In the genomic region with DNA sequence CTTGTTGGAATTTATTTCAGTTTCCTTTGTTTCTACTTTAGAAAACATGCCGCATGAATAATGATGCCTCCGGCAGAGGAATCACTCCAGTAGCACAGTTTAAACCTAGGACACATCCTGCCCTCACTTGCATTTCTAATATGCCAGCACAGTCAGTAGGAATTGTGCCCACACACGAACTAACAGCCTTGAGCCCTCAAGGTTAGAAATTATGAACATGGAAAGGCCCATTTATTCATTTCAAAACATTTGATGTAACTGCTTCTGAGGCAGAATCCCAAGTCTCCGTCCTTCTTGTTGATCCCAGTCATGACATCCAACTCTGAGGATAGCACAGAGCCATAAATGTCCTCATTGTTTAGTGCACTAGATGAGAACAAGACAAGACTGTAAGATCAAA, we compare ENCODE assay signal across 17 mouse cellular contexts. TPM values are rescaled to one million over a fixed set of nuclear protein-coding genes. Genes with fewer than 3 reads are reported as not detected.
DNase-seq lines count a peak whose midpoint lies in the region; ATAC-seq lines count a peak whose summit lies in the region.
"Had no signal": no experiment of that assay in that cellular context is flagged by ENCODE, and none has a peak within 500 bp of the region (broad histone marks: within the 10 kb centered on the region; RNA-seq: fewer than 3 reads in every experiment).

No protein-coding gene starts in this region.

- no peaks in the 10 kb centered on the region for H3K9me3 ChIP-seq in forebrain, embryonic 15.5 days
- no peaks in the 10 kb centered on the region for H3K9me3 ChIP-seq in forebrain, embryonic 12.5 days
- H3K9me3 ChIP-seq in midbrain, embryonic 13.5 days = no peaks in the 10 kb centered on the region
- no peaks in the 10 kb centered on the region for H3K9me3 ChIP-seq in midbrain, embryonic 11.5 days (ENCODE audit: control insufficient read depth, low read length)
- H3K9me3 ChIP-seq in midbrain, embryonic 15.5 days = no peaks in the 10 kb centered on the region
- H3K9me3 ChIP-seq: embryonic facial prominence, embryonic 13.5 days; kidney, embryonic 15.5 days; limb, embryonic 13.5 days; liver, embryonic 13.5 days had no signal

- peak overlapping the region; percentile 76; the same call in 1 of the 2 replicates for H3K4me2 ChIP-seq in forebrain, embryonic 15.5 days (replicated peaks)
- H3K4me2 ChIP-seq in forebrain, embryonic 12.5 days = no peak overlapping the region
- H3K4me2 ChIP-seq in midbrain, embryonic 13.5 days (replicated peaks) = peak overlapping the region; percentile 62; the same call in 1 of the 2 replicates
- no peak overlapping the region for H3K4me2 ChIP-seq in midbrain, embryonic 11.5 days
- peak overlapping the region; percentile 71 for H3K4me2 ChIP-seq in midbrain, embryonic 15.5 days
- H3K4me2 ChIP-seq: liver, embryonic 13.5 days had no signal

- no peak overlapping the region for H3K9ac ChIP-seq in forebrain, embryonic 15.5 days (replicated peaks)
- H3K9ac ChIP-seq in forebrain, embryonic 12.5 days = no peak overlapping the region
- H3K9ac ChIP-seq in midbrain, embryonic 13.5 days (replicated peaks) = no peak overlapping the region
- H3K9ac ChIP-seq in midbrain, embryonic 11.5 days (ENCODE audit: low read length) = no peak overlapping the region
- H3K9ac ChIP-seq in midbrain, embryonic 15.5 days = no peak overlapping the region
- H3K9ac ChIP-seq: embryonic facial prominence, embryonic 13.5 days; kidney, embryonic 15.5 days; limb, embryonic 13.5 days; liver, embryonic 13.5 days; lung, embryonic 14.5 days had no signal

- ATAC-seq in forebrain, embryonic 15.5 days (replicated peaks) = no peak
- ATAC-seq in forebrain, embryonic 12.5 days (ENCODE audit: low FRiP score) = no peak
- ATAC-seq in midbrain, embryonic 13.5 days = no peak
- no peak for ATAC-seq in midbrain, embryonic 11.5 days (ENCODE audit: low FRiP score)
- ATAC-seq in midbrain, embryonic 15.5 days (replicated peaks) = no peak
- ATAC-seq: intestine, postnatal 0 days had no signal

- peak overlapping the region; percentile 96; the same call in 1 of the 2 replicates for H3K27ac ChIP-seq in forebrain, embryonic 15.5 days (replicated peaks)
- no peak overlapping the region for H3K27ac ChIP-seq in forebrain, embryonic 12.5 days
- no peak overlapping the region for H3K27ac ChIP-seq in midbrain, embryonic 13.5 days
- H3K27ac ChIP-seq in midbrain, embryonic 11.5 days (ENCODE audit: low read depth, low read length) = no peak overlapping the region
- H3K27ac ChIP-seq in midbrain, embryonic 15.5 days = peak overlapping the region; percentile 95; the same call in 1 of the 2 replicates
- H3K27ac ChIP-seq: embryonic facial prominence, embryonic 13.5 days; kidney, embryonic 15.5 days; limb, embryonic 13.5 days; liver, embryonic 13.5 days had no signal

- DNase-seq in midbrain, embryonic 11.5 days (ENCODE audit: low spot score, missing footprints) = no peak
- no peak for DNase-seq in embryo, embryonic 10.5 days (ENCODE audit: low spot score)
- DNase-seq in thymus, postnatal 25 days = no peak
- DNase-seq: cerebellum, adult 2 months; gastrocnemius, postnatal 36 days; layer of hippocampus, postnatal 36 days; liver, embryonic 13.5 days; lung, embryonic 14.5 days; lung, postnatal 36 days had no signal

- no peaks in the 10 kb centered on the region for H3K27me3 ChIP-seq in forebrain, embryonic 15.5 days
- peaks cover 37% of the 10 kb centered on the region for H3K27me3 ChIP-seq in forebrain, embryonic 12.5 days
- 0 out of 2 replicates have a peak, but pooled peaks cover 9% of the 10 kb centered on the region for H3K27me3 ChIP-seq in midbrain, embryonic 13.5 days
- H3K27me3 ChIP-seq in midbrain, embryonic 11.5 days (ENCODE audit: control insufficient read depth, insufficient read depth, low read length) = peaks cover 21% of the 10 kb centered on the region
- 0 out of 2 replicates have a peak, but pooled peaks cover 2% of the 10 kb centered on the region for H3K27me3 ChIP-seq in midbrain, embryonic 15.5 days (replicated peaks)

- peak overlapping the region; percentile 59; the same call in 1 of the 2 replicates for H3K4me3 ChIP-seq in forebrain, embryonic 15.5 days
- H3K4me3 ChIP-seq in forebrain, embryonic 12.5 days (replicated peaks) = no peak overlapping the region
- no peak overlapping the region for H3K4me3 ChIP-seq in midbrain, embryonic 13.5 days (replicated peaks)
- no peak overlapping the region for H3K4me3 ChIP-seq in midbrain, embryonic 11.5 days (ENCODE audit: low read depth, low read length)
- H3K4me3 ChIP-seq in midbrain, embryonic 15.5 days = no peak overlapping the region
- H3K4me3 ChIP-seq: liver, embryonic 13.5 days had no signal

- H3K4me1 ChIP-seq in forebrain, embryonic 15.5 days = peaks cover 37% of the 10 kb centered on the region
- H3K4me1 ChIP-seq in forebrain, embryonic 12.5 days = peaks cover 22% of the 10 kb centered on the region
- peaks cover 32% of the 10 kb centered on the region for H3K4me1 ChIP-seq in midbrain, embryonic 13.5 days (replicated peaks)
- peaks cover 10% of the 10 kb centered on the region for H3K4me1 ChIP-seq in midbrain, embryonic 11.5 days (ENCODE audit: control insufficient read depth, insufficient read depth, low read length)
- H3K4me1 ChIP-seq in midbrain, embryonic 15.5 days = peaks cover 15% of the 10 kb centered on the region

- 52% methylated on average over 4 of the region's 4 CpGs for WGBS in forebrain, embryonic 15.5 days
- 79% methylated on average over 4 of the region's 4 CpGs for WGBS in forebrain, embryonic 12.5 days
- WGBS in midbrain, embryonic 13.5 days = 69% methylated on average over 4 of the region's 4 CpGs
- WGBS in midbrain, embryonic 11.5 days = 76% methylated on average over 4 of the region's 4 CpGs
- 63% methylated on average over 4 of the region's 4 CpGs for WGBS in midbrain, embryonic 15.5 days

- no peaks in the 10 kb centered on the region for H3K36me3 ChIP-seq in forebrain, embryonic 15.5 days
- H3K36me3 ChIP-seq in forebrain, embryonic 12.5 days (replicated peaks) = no peaks in the 10 kb centered on the region
- no peaks in the 10 kb centered on the region for H3K36me3 ChIP-seq in midbrain, embryonic 13.5 days
- no peaks in the 10 kb centered on the region for H3K36me3 ChIP-seq in midbrain, embryonic 11.5 days (ENCODE audit: control insufficient read depth, insufficient read depth, low read length)
- no peaks in the 10 kb centered on the region for H3K36me3 ChIP-seq in midbrain, embryonic 15.5 days (replicated peaks)
- H3K36me3 ChIP-seq: embryonic facial prominence, embryonic 13.5 days; kidney, embryonic 15.5 days; limb, embryonic 13.5 days; liver, embryonic 13.5 days had no signal

RNA-seq across cellular contexts. Expression of a gene that starts 0.8 kb away (rescaled TPM):
- 95.5 and 96.9 TPM in 2 replicates for polyA plus RNA-seq in forebrain, embryonic 15.5 days (2015; fragmentation: Nextera tagmentation; extraction: Ambion mirVana)
- polyA plus RNA-seq in forebrain, embryonic 12.5 days (2016; fragmentation: Nextera tagmentation; extraction: Ambion mirVana) = 20.4 and 22.9 TPM in 2 replicates
- 74.8 and 90.2 TPM in 2 replicates for polyA plus RNA-seq in midbrain, embryonic 13.5 days (2015; fragmentation: Nextera tagmentation; extraction: Ambion mirVana)
- 7.1 and 8.3 TPM in 2 replicates for polyA plus RNA-seq in midbrain, embryonic 11.5 days (2014; fragmentation: Nextera tagmentation; extraction: Ambion mirVana)
- 141 and 166 TPM in 2 replicates for polyA plus RNA-seq in midbrain, embryonic 15.5 days (2015; fragmentation: Nextera tagmentation; extraction: Ambion mirVana)

Comparison
In these comparisons a context has a peak if more than half of its experiments do, and no peak if none do; other contexts are left out.
1. H3K27ac ChIP-seq: peak in forebrain, embryonic 15.5 days (single experiment) and midbrain, embryonic 15.5 days (single experiment); none in forebrain, embryonic 12.5 days (single experiment), midbrain, embryonic 13.5 days (single experiment) and midbrain, embryonic 11.5 days (single experiment).
2. H3K4me2 ChIP-seq: peak in forebrain, embryonic 15.5 days (single experiment), midbrain, embryonic 13.5 days (single experiment) and midbrain, embryonic 15.5 days (single experiment); none in forebrain, embryonic 12.5 days (single experiment) and midbrain, embryonic 11.5 days (single experiment).